Mouse (Mus musculus): Measurements from ENCODE around the gene Rreb1. TPM values are rescaled to one million over a fixed set of nuclear protein-coding genes. Genes with fewer than 3 reads are reported as not detected.

Gene Rreb1
- polyA plus RNA-seq, 1 experiment from 2014 or later = 10.0 TPM

DNA sequence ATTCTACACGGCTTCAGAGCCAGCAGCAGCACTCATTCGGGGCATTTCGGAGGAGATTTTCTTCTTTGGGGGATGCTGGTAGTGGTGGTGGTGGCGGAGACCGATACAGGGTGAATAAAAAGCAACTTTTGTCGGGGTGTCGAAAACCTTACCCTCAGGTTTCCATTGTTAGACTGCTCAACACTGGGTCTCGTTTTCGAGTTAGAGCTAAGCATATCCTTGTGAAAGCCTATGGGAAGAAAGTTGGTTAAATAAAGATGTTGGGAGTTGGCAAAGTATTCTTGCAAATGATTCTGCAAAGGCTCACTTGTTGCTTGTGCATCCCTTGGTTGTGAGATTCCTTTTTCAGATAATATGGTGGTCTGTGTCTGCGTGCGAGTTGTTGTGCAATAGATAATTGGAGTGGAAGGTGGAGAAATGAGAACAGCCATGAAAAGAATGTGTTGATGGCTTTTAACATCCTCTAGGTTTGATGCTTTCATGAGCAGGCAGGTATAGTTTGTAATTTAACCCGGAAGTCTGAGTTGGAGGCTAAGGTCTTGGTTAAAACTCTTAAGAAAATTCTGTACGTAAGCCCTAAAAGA, 49.9 kb downstream of the Rreb1 start:
- Histone ChIP-seq H3K9me3 (ENCODE audit: low read length) (no peaks in the 10 kb centered on the region), H3K27ac (ENCODE audit: low read length) (peak overlapping the region; percentile 94), H3K27me3 (replicated peaks; ENCODE audit: insufficient read depth, low read length) (no peaks in the 10 kb centered on the region), H3K36me3 (ENCODE audit: insufficient read depth, low read length) (no peaks in the 10 kb centered on the region), H3K9ac (replicated peaks; ENCODE audit: low read depth) (peak overlapping the region; percentile 68), H3K4me1 (ENCODE audit: insufficient read depth, low read depth, low read length) (peaks cover 26% of the 10 kb centered on the region; the same call in 1 of the 2 replicates), H3K4me2 (replicated peaks; ENCODE audit: low read depth, low read length) (peak overlapping the region; percentile 99), H3K4me3 (ENCODE audit: low read depth, low read length) (peak overlapping the region; percentile 85)
- no peak for TF ChIP-seq EP300 (IDR thresholded peaks at IDR 0.05)
- TF ChIP-seq CTCF (IDR thresholded peaks at IDR 0.05) = no peak
- WGBS = 9% methylated on average over 13 of the region's 13 CpGs
- ATAC-seq (no peak), DNase-seq (ENCODE audit: low spot score) (peak; percentile 34)

DNA sequence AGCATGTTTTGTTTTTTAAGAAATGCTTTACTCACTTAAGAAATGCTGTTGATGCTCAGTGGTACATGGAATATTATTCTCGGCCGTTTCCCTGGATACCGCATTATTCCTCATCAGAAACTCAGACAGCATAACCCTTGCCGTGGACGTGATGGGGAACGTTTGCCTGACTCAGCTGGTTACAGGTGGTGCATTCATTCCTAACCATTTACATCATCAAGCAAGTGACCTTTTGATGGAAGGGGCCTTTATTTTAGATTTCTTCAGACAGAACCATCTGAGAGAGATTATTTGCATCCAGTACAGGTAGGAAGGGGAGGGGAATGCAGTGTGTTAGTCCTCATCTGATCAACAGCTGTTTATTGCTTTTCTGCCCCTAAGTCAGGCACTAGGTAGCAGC, 50.7 kb downstream of the Rreb1 start:
- Histone ChIP-seq H3K27me3 (replicated peaks; ENCODE audit: insufficient read depth, low read length) (no peaks in the 10 kb centered on the region), H3K4me3 (ENCODE audit: low read depth, low read length) (no peak overlapping the region), H3K4me2 (replicated peaks; ENCODE audit: low read depth, low read length) (no peak overlapping the region), H3K36me3 (ENCODE audit: insufficient read depth, low read length) (no peaks in the 10 kb centered on the region), H3K9me3 (ENCODE audit: low read length) (no peaks in the 10 kb centered on the region), H3K27ac (ENCODE audit: low read length) (no peak overlapping the region), H3K4me1 (ENCODE audit: insufficient read depth, low read depth, low read length) (peaks cover 34% of the 10 kb centered on the region; the same call in 1 of the 2 replicates), H3K9ac (replicated peaks; ENCODE audit: low read depth) (no peak overlapping the region)
- ATAC-seq = no peak
- WGBS = 45% methylated on average over 6 of the region's 6 CpGs
- no peak for DNase-seq (ENCODE audit: low spot score)
- TF ChIP-seq EP300 (IDR thresholded peaks at IDR 0.05) = no peak
- TF ChIP-seq CTCF (IDR thresholded peaks at IDR 0.05) = no peak

DNA sequence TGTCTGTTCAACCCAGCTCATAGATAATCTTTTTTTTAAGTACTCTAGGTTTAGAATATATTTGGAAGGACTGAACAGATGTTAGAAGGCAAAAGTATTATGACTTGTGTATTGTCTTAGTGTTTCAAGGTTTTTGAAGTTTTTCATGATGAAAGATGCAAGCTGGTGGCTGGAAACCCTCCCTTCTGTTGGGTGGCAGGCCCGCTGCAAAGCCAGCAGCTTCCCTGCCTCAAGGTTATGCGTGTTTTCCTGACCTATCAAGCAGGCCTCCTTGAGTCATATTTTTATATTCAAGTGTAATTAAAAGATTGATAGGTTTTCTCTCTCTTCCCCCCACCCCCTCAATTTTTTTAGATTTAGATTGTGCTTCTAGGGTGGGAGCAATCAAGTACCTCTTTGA, 52.1 kb downstream of the Rreb1 start:
- no peaks in the 10 kb centered on the region for H3K36me3 ChIP-seq (ENCODE audit: insufficient read depth, low read length)
- ATAC-seq = no peak
- H3K4me2 ChIP-seq (replicated peaks; ENCODE audit: low read depth, low read length) = no peak overlapping the region
- no peak overlapping the region for H3K9ac ChIP-seq (replicated peaks; ENCODE audit: low read depth)
- H3K27me3 ChIP-seq (replicated peaks; ENCODE audit: insufficient read depth, low read length) = no peaks in the 10 kb centered on the region
- 67% methylated on average over 2 of the region's 2 CpGs for WGBS
- 0 out of 2 replicates have a peak overlapping the region, but pooled peaks have one; percentile 43 for H3K27ac ChIP-seq (ENCODE audit: low read length)
- no peak for DNase-seq (ENCODE audit: low spot score)
- H3K4me1 ChIP-seq (ENCODE audit: insufficient read depth, low read depth, low read length) = peaks cover 34% of the 10 kb centered on the region; the same call in 1 of the 2 replicates
- no peak overlapping the region for H3K4me3 ChIP-seq (ENCODE audit: low read depth, low read length)
- TF ChIP-seq CTCF (IDR thresholded peaks at IDR 0.05) (no peak), EP300 (IDR thresholded peaks at IDR 0.05) (no peak)
- no peaks in the 10 kb centered on the region for H3K9me3 ChIP-seq (ENCODE audit: low read length)

DNA sequence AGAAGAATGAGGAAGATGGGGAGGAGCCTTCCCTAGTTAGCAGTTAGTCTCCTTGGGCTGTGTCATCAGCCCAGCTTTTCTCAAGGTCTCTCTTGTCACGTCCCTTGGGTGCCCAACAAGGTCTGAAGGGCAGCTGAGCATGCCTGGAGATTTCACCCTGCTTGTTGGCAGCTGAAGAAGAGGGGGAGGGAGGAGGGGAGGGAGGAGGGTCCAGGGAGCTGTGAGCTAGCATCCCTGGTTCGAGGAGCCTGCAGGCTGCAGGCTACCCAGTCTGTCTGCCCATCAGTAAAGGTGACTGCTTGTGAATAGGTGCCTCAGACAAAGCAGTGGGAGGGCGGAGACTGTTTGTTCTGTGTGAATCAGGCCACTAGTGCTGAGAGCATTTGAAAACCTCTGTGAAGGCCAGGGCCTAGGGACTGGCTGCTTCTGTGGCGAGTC, 52.7 kb downstream of the Rreb1 start:
- DNase-seq (ENCODE audit: low spot score) = peak; percentile 90
- Histone ChIP-seq H3K9ac (replicated peaks; ENCODE audit: low read depth) (no peak overlapping the region), H3K4me1 (ENCODE audit: insufficient read depth, low read depth, low read length) (peaks cover 30% of the 10 kb centered on the region; the same call in 1 of the 2 replicates), H3K9me3 (ENCODE audit: low read length) (no peaks in the 10 kb centered on the region), H3K27me3 (replicated peaks; ENCODE audit: insufficient read depth, low read length) (no peaks in the 10 kb centered on the region), H3K27ac (ENCODE audit: low read length) (peak overlapping the region; percentile 43), H3K36me3 (ENCODE audit: insufficient read depth, low read length) (no peaks in the 10 kb centered on the region), H3K4me3 (ENCODE audit: low read depth, low read length) (no peak overlapping the region), H3K4me2 (replicated peaks; ENCODE audit: low read depth, low read length) (no peak overlapping the region)
- ATAC-seq = peak; percentile 62
- 30% methylated on average over 4 of the region's 4 CpGs for WGBS
- no peak for TF ChIP-seq CTCF (IDR thresholded peaks at IDR 0.05)
- TF ChIP-seq EP300 (IDR thresholded peaks at IDR 0.05) = 0 out of 2 replicates have a peak, but pooled peaks have one; percentile 26

DNA sequence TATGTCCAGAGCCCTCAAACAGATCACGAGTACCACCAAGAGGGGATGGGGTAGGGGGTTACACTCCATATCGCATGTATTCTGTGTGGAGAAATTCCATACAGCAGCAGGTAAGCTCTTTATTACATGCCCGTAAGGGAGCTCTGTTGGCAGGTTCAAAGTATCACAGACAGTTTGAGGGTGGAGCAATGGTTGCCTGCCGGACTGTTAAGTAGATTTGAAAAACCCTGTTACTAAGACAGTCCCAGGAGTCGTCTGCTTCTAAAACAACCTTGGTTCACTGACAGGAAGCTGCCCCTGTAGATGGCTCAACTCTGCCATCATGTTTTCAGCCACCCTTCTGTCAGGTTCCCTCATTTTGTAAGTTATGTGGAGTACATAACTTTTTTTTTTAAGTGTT, 54.3 kb downstream of the Rreb1 start:
- no peak for ATAC-seq
- Histone ChIP-seq H3K27ac (ENCODE audit: low read length) (0 out of 2 replicates have a peak overlapping the region, but pooled peaks have one; percentile 20), H3K27me3 (replicated peaks; ENCODE audit: insufficient read depth, low read length) (no peaks in the 10 kb centered on the region), H3K4me3 (ENCODE audit: low read depth, low read length) (no peak overlapping the region), H3K4me1 (ENCODE audit: insufficient read depth, low read depth, low read length) (peaks cover 30% of the 10 kb centered on the region; the same call in 1 of the 2 replicates), H3K9ac (replicated peaks; ENCODE audit: low read depth) (no peak overlapping the region), H3K9me3 (ENCODE audit: low read length) (no peaks in the 10 kb centered on the region), H3K4me2 (replicated peaks; ENCODE audit: low read depth, low read length) (no peak overlapping the region), H3K36me3 (ENCODE audit: insufficient read depth, low read length) (no peaks in the 10 kb centered on the region)
- no peak for DNase-seq (ENCODE audit: low spot score)
- TF ChIP-seq CTCF (IDR thresholded peaks at IDR 0.05) (no peak), EP300 (IDR thresholded peaks at IDR 0.05) (no peak)
- 38% methylated on average over 5 of the region's 5 CpGs for WGBS

DNA sequence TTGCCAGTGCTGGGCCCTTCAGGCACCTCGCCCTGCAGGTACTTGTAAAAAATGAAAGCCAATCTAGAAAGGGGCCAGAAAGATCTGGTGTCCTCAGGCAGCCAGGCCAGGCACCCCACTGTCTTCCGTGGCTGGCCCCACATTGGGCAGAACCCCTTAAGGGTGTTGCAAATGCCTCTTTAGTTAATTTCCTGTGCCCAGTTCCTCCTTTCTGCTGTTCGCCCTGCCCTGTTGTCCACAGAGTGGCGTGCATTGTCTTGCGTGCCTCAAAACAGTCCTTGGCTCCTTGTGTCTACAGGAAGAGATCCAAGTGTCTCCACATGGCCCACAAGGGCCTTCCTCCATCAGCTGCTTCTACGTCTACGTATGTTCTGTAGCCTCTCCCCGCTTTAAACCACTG, 55.3 kb downstream of the Rreb1 start:
- Histone ChIP-seq H3K9me3 (ENCODE audit: low read length) (no peaks in the 10 kb centered on the region), H3K4me3 (ENCODE audit: low read depth, low read length) (no peak overlapping the region), H3K27me3 (replicated peaks; ENCODE audit: insufficient read depth, low read length) (no peaks in the 10 kb centered on the region), H3K4me1 (ENCODE audit: insufficient read depth, low read depth, low read length) (peaks cover 25% of the 10 kb centered on the region; the same call in 1 of the 2 replicates), H3K36me3 (ENCODE audit: insufficient read depth, low read length) (no peaks in the 10 kb centered on the region), H3K9ac (replicated peaks; ENCODE audit: low read depth) (no peak overlapping the region), H3K4me2 (replicated peaks; ENCODE audit: low read depth, low read length) (peak overlapping the region; percentile 14; the same call in 1 of the 2 replicates), H3K27ac (ENCODE audit: low read length) (peak overlapping the region; percentile 80)
- DNase-seq (ENCODE audit: low spot score) (peak; percentile 65), ATAC-seq (peak; percentile 56)
- WGBS = 34% methylated on average over 8 of the region's 8 CpGs
- TF ChIP-seq CTCF (IDR thresholded peaks at IDR 0.05) (peak; percentile 40), EP300 (IDR thresholded peaks at IDR 0.05) (0 out of 2 replicates have a peak, but pooled peaks have one; percentile 14)

All from lung, postnatal 0 days (tissue).